Mouse (Mus musculus) megakaryocyte progenitor cell, adult 5-6 weeks (primary cell): ENCODE measurements around the gene Tas2r119. TPM values are rescaled to one million over a fixed set of nuclear protein-coding genes. Genes with fewer than 3 reads are reported as not detected.
"Not testable (repeated sequence)": the region's sequence is repeated elsewhere in the genome, so short reads cannot be mapped to it uniquely, and the experiment has no call there.

Source experiments
- ATAC-seq: replicated peaks from 2 replicates; pipeline ENCODE4 v1.8.0; 2016; ENCODE audit warnings: mild to moderate bottlenecking, moderate TSS enrichment, inconsistent platforms; ENCODE audit not compliant: poor library complexity
- total RNA-seq, 2 experiments: library from RNA; stranded (forward) in 1 of 2; stranded (reverse) in 1 of 2; fragments of 157-497, 149-512 nt in 1 of 2; fragments of 200-1000 nt in 1 of 2; gene quantifications; 2 replicates each; pipeline versions ENCODE4 v1.2.3 to v1.2.4; 2015 to 2017

Gene Tas2r119
- total RNA-seq (2015), result not detected in 2 replicates
- not detected in 2 replicates for total RNA-seq (2017)

GRCm38 (mm10) chr15:32176989-32177388 lies at the start of gene Tas2r119:
Gene Tas2r119 (plus strand): TSS chr15:32177289.
- ATAC-seq, result no peak

GRCm38 (mm10) chr15:32132315-32132714 lies 44.8 kb upstream of the Tas2r119 start:
- no peak for ATAC-seq

DNA sequence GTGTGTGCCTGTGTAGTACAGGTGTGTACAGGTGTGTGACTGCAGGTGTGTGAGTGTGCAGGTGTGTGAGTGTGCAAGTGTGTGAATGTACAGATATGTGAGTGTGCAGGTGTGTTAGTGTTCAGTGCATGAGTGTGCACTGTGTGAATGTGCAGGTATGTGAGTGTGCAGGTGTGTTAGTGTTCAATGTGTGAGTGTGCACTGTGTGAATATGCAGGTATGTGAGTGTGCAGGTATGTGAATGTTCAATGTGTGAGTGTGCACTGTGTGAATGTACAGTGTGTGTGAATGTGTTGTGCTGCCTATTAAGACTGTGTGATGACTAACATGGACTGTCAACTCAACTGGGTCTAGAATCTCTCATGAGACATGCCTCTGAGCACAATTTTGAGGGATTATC lies 35.4 kb upstream of the Tas2r119 start:
- no peak for ATAC-seq

GRCm38 (mm10) chr15:32144269-32144668 lies 32.8 kb upstream of the Tas2r119 start:
- ATAC-seq, result no peak

DNA sequence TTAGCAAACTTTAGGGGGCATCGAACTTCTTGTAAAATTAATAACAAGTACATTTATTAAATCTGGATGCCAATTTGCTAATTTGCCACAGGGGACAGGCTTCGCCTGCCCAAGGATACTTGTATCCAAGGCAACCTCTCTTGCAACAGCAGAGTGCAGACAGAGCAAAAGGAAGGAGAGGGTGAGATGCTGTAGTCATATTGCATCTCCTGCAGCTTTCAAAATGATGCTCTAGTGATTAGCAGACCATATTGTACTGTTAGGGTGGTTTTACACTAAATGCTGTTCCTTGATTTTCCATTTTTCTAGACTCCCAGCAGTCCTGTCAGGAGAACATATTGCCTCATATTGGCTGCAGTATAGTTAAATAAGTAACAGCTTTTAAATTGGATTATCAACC lies 23.7 kb upstream of the Tas2r119 start:
- no peak for ATAC-seq

DNA sequence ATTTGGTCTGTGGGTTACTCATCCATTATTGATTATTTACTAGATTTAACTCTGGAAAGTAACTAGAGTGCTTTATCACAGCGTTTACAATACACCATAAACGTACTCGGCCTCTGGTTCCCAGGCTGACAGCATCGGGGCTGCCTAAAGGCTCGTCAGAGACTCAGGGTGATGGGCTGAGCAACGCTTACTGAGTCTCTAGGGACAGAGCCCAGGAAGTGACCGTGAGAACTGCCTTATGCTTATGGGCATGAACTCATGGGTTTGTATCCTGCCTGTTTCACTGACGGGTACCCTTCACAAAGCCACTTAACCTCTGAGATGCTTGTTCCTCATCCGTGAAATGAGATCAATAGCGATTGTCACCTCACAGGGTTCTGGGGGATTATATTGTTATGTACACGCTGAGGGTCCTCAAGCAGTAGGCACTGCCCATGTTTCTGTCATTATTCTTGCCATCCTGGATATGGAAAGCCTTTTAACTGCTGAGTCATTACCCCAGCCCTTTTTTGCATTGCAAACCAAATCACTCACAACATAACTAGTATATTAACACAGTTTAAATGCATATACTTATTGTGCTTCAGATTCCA lies 23.1 kb upstream of the Tas2r119 start:
- ATAC-seq, result no peak

GRCm38 (mm10) chr15:32156126-32156525 lies 21.0 kb upstream of the Tas2r119 start:
- no peak for ATAC-seq

- no peak for ATAC-seq
Measured at GRCm38 (mm10) chr15:32160281-32160680, 16.8 kb upstream of the Tas2r119 start.

DNA sequence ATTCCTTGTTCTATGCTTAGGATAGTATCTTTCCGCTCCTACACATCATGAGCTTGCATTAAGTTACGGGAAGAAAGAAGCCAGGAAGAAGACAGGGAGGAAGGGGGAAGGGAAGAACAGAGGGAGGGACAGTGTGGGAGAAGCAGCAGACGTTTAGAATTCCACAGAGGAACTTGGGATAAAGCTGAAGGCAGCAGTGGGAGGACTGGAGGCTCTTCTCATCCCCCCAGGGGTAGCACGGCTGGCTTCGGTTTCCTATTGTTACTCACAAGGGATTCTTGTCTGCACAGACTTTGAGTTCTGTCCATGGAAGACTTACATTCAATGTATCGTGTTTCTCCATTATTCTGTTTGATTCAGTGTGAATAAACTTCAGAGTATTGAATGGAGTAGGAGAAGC lies 5.3 kb upstream of the Tas2r119 start:
- ATAC-seq, result no peak

GRCm38 (mm10) chr15:32172175-32172987 lies 4.7 kb upstream of the Tas2r119 start:
- ATAC-seq, result no peak

- no peak for ATAC-seq
Measured at GRCm38 (mm10) chr15:32172988-32173329, 4.1 kb upstream of the Tas2r119 start.

GRCm38 (mm10) chr15:32180010-32180725 lies 3.1 kb downstream of the Tas2r119 start:
- no peak for ATAC-seq

- ATAC-seq, result no peak
Measured at GRCm38 (mm10) chr15:32182026-32182425, 4.9 kb downstream of the Tas2r119 start.

DNA sequence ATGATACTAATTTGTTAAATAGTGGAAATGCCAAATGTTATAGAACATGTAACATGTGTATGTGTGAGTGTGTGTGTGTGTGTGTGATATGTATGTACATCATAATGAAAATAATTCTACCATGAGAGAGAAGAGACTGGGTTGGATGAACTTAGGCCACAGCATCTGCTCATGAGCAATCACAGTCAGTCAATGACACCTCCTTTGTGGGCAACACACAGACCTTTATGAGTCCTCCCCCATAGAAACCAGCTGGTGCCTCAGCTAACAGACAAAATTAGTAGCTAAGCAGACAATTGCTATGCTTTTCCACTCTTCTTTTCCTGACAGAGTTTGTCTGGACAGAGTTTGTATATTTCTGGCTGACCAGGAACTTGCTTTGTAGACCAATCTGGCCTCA lies 7.9 kb downstream of the Tas2r119 start:
- ATAC-seq, result no peak

DNA sequence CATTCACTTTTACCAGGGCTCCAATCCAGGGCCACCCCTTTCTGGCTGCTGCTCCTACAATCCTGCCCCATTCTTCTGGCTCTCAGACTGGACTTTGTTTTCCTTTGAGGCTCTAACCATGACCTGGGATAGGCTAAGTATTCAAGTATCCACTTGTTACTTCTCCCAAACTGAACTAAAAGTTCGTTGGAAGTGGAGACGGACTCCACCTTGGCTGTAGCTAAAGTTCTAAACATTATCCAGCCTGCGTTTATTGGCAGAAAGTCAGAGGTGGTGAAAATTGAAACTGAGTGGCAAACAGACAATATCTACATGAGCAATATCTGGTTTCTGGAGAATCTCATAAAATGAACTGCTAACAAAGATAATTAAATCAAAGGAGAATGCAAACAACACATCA lies 12.8 kb downstream of the Tas2r119 start:
- no peak for ATAC-seq

DNA sequence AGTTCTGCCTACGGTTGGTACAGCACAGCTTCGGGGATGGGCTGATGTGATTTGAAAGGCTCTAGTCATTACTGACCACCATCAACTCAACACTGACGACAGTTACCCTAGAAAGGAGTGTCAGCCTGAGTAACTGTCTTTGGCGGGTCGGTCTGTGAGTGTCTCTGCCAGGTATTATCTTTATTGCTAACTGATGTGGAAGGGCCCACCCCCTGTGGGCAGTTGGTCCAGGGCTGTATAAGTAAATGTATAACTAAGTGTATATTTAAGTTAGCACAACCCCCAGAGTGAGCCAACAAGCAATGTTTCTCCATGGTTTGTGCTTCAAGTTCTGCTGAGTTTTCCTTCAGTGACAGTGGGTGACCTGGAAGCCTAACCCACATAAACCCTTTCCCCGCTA lies 13.3 kb downstream of the Tas2r119 start:
- ATAC-seq, result no peak

- ATAC-seq, result no peak
Measured at GRCm38 (mm10) chr15:32192948-32193347, 15.9 kb downstream of the Tas2r119 start.

- ATAC-seq, result no peak
Measured at GRCm38 (mm10) chr15:32198076-32198475, 21.0 kb downstream of the Tas2r119 start.

GRCm38 (mm10) chr15:32198561-32198960 lies 21.5 kb downstream of the Tas2r119 start:
- ATAC-seq, result no peak

- no peak for ATAC-seq
Measured at GRCm38 (mm10) chr15:32203242-32203641, 26.2 kb downstream of the Tas2r119 start.

DNA sequence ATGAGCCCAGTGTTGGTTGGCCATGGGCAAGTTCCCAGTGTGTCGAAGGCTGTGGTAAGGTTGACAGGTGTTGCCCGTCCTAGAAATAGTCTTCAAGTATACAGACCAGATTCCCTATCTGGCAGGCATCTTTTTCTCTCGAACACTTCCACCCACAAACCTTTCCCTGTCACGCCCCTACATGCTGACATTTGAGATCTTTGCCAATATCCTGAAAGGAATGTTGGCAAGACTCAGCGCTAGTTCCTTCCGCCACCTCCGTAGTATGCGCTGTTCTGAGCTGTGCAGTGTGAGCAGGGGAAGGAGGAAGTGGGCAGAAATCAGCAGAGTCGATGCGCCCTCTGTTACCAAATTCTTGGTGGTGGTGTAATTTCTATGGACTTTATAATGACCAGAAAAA lies 27.8 kb downstream of the Tas2r119 start:
- no peak for ATAC-seq

- not testable (repeated sequence) for ATAC-seq
Measured at GRCm38 (mm10) chr15:32214687-32215086, 37.6 kb downstream of the Tas2r119 start.
